Mouse (Mus musculus) liver, embryonic 13.5 days (tissue): ENCODE measurements around the gene Hist1h3f. TPM values are rescaled to one million over a fixed set of nuclear protein-coding genes. Genes with fewer than 3 reads are reported as not detected.

ENCODE experiments used
- ATAC-seq: fragments of 200-750 bp; cut with Nextera tagmentation; 2 replicates; pipeline ENCODE4 v1.8.0; 2017; ENCODE audit warnings: low read depth, mild to moderate bottlenecking, moderate number of reproducible peaks, moderate library complexity
- DNase-seq: peaks from one replicate; pipeline ENCODE4 v3.0.0; 2022
- H3K27ac ChIP-seq: fragments of 300-500 bp; sonication (generic); 2 replicates; pipeline ENCODE4 v1.5.1; 2015; ENCODE audit warnings: moderate library complexity, mild to moderate bottlenecking, inconsistent platforms
- H3K27me3 ChIP-seq: fragments of 300-500 bp; sonication (generic); 2 replicates; pipeline ENCODE4 v1.6.1; 2015; ENCODE audit warnings: mild to moderate bottlenecking, inconsistent platforms
- H3K36me3 ChIP-seq: fragments of 300-500 bp; sonication (generic); 2 replicates; pipeline ENCODE4 v1.6.1; 2015; ENCODE audit warnings: mild to moderate bottlenecking, inconsistent platforms
- H3K4me1 ChIP-seq: fragments of 300-500 bp; sonication (generic); replicated peaks from 2 replicates; pipeline ENCODE4 v1.6.1; 2015; ENCODE audit warnings: inconsistent platforms
- H3K4me2 ChIP-seq: fragments of 300-500 bp; sonication (generic); 2 replicates; pipeline ENCODE4 v1.6.1; 2015; ENCODE audit warnings: inconsistent platforms, mild to moderate bottlenecking, moderate library complexity
- H3K4me3 ChIP-seq: fragments of 300-500 bp; sonication (generic); replicated peaks from 2 replicates; pipeline ENCODE4 v1.5.1; 2015; ENCODE audit warnings: mild to moderate bottlenecking, inconsistent platforms
- H3K9ac ChIP-seq: fragments of 300-500 bp; sonication (generic); 2 replicates; pipeline ENCODE4 v1.6.1; 2015; ENCODE audit warnings: mild to moderate bottlenecking, inconsistent platforms
- H3K9me3 ChIP-seq: fragments of 300-500 bp; sonication (generic); replicated peaks from 2 replicates; pipeline ENCODE4 v1.6.1; 2016; ENCODE audit warnings: inconsistent platforms
- WGBS: fragments of 180-500 bp; shearing (Covaris S2); methylation state at CpG from one replicate; pipeline ENCODE4 v1.1.7; 2015; ENCODE audit not compliant: insufficient replicate concordance; 5-methylcytosine and 5-hydroxymethylcytosine counted together
- polyA plus RNA-seq: library from polyadenylated mRNA; unstranded; fragments of >200 nt; fragmentation: Nextera tagmentation; extraction: Ambion mirVana; gene quantifications from 2 replicates; pipeline ENCODE4 v1.2.1, GENCODE M21; 2015

Hist1h3f gene
- polyA plus RNA-seq, 1 experiment from 2014 or later: 2.1 TPM

DNA sequence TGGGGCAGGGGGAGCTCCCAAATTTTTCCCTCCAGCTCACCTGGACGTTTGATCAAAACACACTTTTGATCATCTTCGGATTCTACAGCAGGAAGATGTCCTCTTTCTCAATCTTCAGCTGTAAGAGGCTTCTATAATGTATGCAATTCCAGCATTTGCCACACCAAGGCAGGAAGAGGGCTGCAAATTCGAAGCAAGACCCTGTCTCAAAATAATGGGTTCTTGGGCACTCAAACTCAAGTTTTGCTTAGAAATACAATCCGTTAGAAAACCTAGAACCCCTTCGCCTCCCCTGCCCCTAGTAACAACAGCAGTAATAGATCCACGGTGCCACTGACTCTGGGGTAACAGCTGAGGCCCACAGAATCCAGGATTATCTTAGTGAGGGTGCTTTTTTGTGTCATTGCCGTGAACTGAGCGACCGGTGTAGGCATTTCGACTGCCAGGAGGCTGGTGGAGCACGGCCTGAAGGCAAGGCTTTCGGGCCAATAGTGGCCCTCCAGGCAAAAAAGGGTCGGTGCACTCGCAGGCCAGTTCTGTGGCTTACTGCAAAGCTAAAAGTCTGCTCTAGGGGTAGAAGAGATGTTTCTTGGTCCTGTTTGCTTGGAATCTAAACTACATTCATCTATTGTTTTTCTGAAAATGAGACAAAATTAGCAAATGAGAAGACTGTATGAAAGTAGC is 38.0 kb upstream of the Hist1h3f start:
- DNase-seq: no peak
- Histone ChIP-seq H3K9ac (peak overlapping the region; percentile 77), H3K4me2 (peak overlapping the region; percentile 81), H3K27ac (peak overlapping the region; percentile 76), H3K9me3 (no peaks in the 10 kb centered on the region), H3K27me3 (no peaks in the 10 kb centered on the region), H3K4me1 (peaks cover 66% of the 10 kb centered on the region), H3K4me3 (peak overlapping the region; percentile 59), H3K36me3 (no peaks in the 10 kb centered on the region)
- WGBS: 2% methylated on average over 14 of the region's 14 CpGs
- ATAC-seq: peak; percentile 50

DNA sequence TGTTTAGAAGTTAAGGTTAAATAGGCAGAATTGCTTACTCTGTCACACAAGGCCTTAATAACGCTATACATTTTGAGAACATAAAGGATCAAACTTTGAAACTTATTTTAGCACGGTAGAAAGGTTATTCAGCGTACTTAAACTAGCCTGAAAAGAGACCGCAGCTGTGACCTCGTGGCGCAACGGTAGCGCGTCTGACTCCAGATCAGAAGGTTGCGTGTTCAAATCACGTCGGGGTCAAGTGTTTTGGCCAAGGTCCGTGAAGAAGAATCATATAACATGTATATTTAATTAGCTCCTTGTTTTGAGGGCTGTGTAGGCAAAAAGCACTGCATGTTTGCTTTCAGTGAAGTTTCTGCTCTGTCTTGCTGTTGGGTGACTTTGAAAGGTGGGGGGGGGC is 37.5 kb upstream of the Hist1h3f start:
- peak; percentile 69 for DNase-seq
- Histone ChIP-seq H3K27ac (peak overlapping the region; percentile 68), H3K4me3 (peak overlapping the region; percentile 59), H3K4me1 (peaks cover 66% of the 10 kb centered on the region), H3K9me3 (no peaks in the 10 kb centered on the region), H3K4me2 (peak overlapping the region; percentile 81), H3K27me3 (no peaks in the 10 kb centered on the region), H3K9ac (peak overlapping the region; percentile 77), H3K36me3 (no peaks in the 10 kb centered on the region)
- WGBS: 1% methylated on average over 13 of the region's 13 CpGs
- peak; percentile 57 for ATAC-seq

DNA sequence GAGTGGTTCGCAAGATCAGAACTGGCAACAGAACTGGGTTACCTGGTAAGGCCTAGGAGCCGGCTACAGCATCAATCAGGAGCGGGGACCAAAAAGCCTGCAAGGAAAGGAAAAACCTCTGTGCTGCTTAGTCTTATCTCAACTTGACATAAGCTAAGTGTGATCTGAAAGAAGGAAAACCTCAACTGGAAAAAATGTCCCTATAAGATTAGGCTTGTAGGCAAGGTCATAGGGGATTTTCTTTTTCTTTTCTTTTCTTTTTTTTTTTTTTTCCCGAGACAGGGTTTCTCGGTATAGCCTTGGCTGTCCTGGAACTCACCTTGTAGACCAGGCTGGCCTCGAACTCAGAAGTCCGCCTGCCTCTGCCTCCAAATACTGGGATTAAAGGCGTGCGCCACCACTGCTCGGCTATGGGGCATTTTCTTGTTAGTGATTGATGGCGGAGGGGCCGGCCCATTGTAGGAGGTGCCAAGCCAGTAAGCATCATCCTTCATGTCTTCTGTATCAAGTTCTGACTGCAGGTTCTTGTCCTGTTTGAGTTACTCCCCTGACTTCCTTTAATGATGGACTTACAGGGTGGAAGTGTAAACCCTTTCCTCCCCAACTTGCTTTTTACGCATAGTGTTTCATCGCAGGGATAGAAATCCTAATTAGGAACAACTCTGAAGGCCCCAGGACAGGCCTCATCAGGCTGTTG is 36.9 kb upstream of the Hist1h3f start:
- Histone ChIP-seq H3K4me2 (peak overlapping the region; percentile 81), H3K4me3 (peak overlapping the region; percentile 59), H3K36me3 (no peaks in the 10 kb centered on the region), H3K27ac (peak overlapping the region; percentile 68), H3K9ac (peak overlapping the region; percentile 33), H3K4me1 (peaks cover 66% of the 10 kb centered on the region), H3K27me3 (no peaks in the 10 kb centered on the region), H3K9me3 (no peaks in the 10 kb centered on the region)
- 7% methylated on average over 14 of the region's 14 CpGs for WGBS
- ATAC-seq (peak; percentile 58), DNase-seq (peak; percentile 71)

DNA sequence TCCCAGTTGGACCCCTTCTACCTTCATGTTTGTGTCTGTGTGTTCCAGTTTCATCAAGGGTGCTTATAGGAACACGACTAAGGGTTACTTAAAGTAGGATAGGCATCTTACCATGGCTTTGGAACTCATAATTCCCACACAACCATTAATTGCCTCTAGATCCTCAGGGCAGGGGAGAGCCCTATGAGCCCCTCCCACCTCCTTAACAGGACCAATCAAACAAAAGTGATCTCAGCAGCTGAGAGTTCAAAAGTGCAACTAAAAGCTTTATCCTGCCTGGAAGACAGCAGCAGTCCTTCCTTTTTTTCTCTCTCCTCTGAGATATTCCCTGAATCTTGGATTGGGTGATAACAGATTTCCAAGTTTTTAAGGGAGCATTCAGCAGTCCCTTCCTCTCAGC is 33.7 kb upstream of the Hist1h3f start:
- DNase-seq: no peak
- Histone ChIP-seq H3K4me2 (no peak overlapping the region), H3K36me3 (no peaks in the 10 kb centered on the region), H3K27me3 (no peaks in the 10 kb centered on the region), H3K4me1 (peaks cover 47% of the 10 kb centered on the region), H3K9ac (no peak overlapping the region), H3K9me3 (no peaks in the 10 kb centered on the region), H3K27ac (no peak overlapping the region), H3K4me3 (no peak overlapping the region)
- WGBS: 32% methylated on average over 1 of the region's 1 CpGs
- no peak for ATAC-seq

DNA sequence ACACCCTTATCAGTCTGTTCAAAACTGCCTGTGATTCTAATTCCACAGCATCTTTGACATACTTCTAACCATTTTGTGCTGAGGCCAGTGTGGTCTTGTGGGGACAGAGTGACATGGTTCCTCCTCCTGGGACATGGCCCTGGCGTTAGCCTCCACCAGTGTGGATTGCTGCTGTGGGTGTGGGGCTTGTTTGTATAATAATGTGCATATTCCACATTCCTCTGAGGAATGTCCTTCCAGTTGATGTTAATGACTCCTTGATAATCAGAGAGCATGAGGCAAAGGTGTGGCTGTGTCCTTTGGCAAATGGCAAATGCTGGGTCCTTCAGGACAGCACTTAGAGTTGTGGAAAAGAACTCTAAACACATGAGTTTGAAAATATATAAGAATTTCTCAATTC is 30.3 kb upstream of the Hist1h3f start:
- Histone ChIP-seq H3K9ac (no peak overlapping the region), H3K27ac (no peak overlapping the region), H3K36me3 (no peaks in the 10 kb centered on the region), H3K27me3 (no peaks in the 10 kb centered on the region), H3K9me3 (no peaks in the 10 kb centered on the region), H3K4me3 (no peak overlapping the region), H3K4me2 (no peak overlapping the region), H3K4me1 (peaks cover 29% of the 10 kb centered on the region)
- DNase-seq: no peak
- ATAC-seq: no peak
- WGBS: 79% methylated on average over 1 of the region's 1 CpGs

DNA sequence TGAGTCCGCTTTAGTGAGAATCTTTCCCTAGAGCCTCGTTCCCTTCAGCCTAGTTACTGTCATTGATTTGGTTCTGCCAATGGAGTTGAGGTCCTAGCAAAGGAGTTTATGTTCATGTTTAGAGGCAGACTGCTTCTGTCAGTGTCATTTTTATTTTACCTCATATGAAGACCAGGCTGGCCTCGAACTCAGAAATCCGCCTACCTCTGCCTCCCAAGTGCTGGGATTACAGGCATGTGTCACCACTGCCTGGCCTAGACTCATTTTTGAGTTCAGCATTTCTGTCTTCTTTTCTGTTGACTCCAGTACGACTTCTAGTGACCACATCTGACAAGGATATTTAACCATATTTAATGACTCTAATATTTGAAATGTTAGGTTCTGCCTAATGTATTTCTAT is 28.6 kb upstream of the Hist1h3f start:
- Histone ChIP-seq H3K9ac (no peak overlapping the region), H3K4me2 (0 out of 2 replicates have a peak overlapping the region, but pooled peaks have one; percentile 88), H3K4me1 (peaks cover 36% of the 10 kb centered on the region), H3K27me3 (no peaks in the 10 kb centered on the region), H3K9me3 (no peaks in the 10 kb centered on the region), H3K36me3 (no peaks in the 10 kb centered on the region), H3K27ac (no peak overlapping the region), H3K4me3 (no peak overlapping the region)
- WGBS: 64% methylated on average over 5 of the region's 5 CpGs
- no peak for DNase-seq
- ATAC-seq: no peak

DNA sequence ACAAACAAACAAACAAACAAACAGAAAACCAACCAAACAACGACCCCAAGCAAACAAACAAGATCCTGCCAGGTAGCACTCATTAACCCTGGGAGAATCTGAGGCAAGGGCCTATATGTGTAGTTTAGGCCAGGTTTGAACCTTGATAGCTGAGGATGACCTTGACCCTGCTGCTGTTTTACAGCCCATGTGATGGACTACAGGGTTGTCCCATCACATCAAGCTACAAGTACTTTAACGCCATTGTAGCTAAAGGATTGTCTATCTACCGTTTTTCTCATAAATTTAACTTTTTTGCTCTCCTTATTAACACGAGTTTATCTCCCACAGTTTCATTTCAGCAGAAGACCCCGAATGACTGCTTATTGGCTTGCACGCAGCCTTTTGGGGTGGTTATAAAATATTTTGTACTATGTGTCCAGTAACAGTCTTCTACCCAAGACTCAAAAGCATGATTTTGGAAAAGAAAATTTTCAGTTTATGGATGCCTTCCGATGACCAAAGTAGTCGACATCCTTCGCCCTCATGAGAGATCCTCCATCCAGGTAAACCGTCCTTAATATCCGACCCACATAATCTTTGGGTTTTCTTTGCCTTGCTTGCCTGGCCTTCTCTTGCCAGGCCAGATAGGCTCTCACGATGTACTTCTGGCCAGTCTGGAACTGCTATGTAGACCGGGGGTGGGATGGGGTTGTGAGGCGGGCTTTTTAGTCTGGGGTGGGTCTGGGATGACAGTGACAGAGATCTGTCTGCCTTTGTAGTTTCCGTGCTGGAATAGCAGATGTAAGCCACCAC is 27.8 kb upstream of the Hist1h3f start:
- WGBS: 53% methylated on average over 15 of the region's 15 CpGs

DNA sequence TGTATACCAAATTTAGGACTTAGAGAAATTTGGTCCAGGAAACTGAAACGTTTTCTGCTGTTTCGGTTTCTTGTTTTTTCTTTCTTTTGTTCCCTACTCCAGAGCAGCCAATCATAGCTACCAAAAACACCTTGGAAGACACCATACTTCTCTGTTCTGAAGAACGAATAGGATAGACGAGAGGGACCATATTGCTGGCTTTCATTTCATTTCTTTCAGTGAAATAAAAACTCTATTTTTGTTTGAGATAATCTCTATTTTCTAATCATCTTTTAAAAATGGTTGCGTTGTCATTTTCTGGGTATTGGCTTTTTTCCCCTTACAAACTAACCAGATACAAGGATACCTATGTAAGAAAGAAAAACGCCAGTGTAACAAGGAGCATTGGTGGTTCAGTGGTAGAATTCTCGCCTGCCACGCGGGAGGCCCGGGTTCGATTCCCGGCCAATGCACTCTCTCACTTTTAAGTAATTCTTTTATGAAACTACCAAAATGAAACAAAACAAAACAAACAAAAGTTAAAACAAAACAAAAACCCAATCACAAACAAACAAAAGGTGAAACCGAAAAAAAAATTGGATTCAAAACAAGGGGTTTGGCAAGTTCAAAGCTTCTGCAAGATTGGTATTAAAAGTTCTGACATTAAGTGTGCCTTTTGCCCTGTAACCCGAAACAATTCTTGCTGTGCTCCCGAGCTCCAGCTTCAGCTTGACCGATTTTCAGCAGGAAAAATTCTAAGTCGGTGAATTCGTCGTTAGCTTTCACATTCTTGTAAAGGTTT is 26.8 kb upstream of the Hist1h3f start:
- Histone ChIP-seq H3K27me3 (no peaks in the 10 kb centered on the region), H3K27ac (peak overlapping the region; percentile 76), H3K9me3 (no peaks in the 10 kb centered on the region), H3K4me1 (peaks cover 39% of the 10 kb centered on the region), H3K4me2 (peak overlapping the region; percentile 88), H3K36me3 (no peaks in the 10 kb centered on the region), H3K4me3 (peak overlapping the region; percentile 65), H3K9ac (peak overlapping the region; percentile 65; the same call in 1 of the 2 replicates)
- 0% methylated on average over 19 of the region's 19 CpGs for WGBS
- DNase-seq (no peak), ATAC-seq (peak; percentile 52; the same call in 1 of the 2 replicates)

More for the DNA sequence above, 27.8 kb upstream of the Hist1h3f start:
- no peaks in the 10 kb centered on the region for H3K9me3 ChIP-seq
- peak overlapping the region; percentile 88 for H3K4me2 ChIP-seq
- no peaks in the 10 kb centered on the region for H3K36me3 ChIP-seq
- H3K9ac ChIP-seq: peak overlapping the region; percentile 63
- peak overlapping the region; percentile 65 for H3K4me3 ChIP-seq
- peaks cover 38% of the 10 kb centered on the region for H3K4me1 ChIP-seq
- ATAC-seq (no peak), DNase-seq (no peak)
- no peak overlapping the region for H3K27ac ChIP-seq
- no peaks in the 10 kb centered on the region for H3K27me3 ChIP-seq

DNA sequence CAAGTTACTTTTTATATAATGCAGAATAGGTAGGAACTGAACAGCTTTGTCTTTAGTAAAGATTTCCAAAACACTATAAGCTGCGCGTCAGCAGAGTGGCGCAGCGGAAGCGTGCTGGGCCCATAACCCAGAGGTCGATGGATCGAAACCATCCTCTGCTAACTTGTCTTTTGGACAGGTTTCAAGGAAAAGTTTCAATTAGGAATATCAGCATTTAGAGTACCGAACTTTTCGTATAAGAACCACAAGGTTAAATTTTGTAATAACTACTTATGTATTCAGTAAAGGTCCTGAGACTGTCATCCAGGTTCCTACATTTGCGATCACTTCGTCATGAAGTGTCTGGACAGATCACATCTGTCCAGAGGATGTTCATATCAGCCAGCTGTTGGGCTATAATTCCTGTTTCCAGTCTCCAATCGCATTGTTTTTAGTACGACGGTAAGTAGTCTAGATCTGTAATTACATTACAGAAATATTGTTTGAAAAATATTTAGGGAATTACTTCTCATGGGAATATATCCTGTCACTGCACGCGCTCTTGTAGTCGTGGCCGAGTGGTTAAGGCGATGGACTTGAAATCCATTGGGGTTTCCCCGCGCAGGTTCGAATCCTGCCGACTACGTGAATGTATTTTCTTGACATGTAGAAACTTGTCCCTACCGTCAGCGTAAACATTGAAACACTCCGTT is 26.1 kb upstream of the Hist1h3f start:
- H3K4me2 ChIP-seq: peak overlapping the region; percentile 88
- no peaks in the 10 kb centered on the region for H3K36me3 ChIP-seq
- ATAC-seq (peak; percentile 78), DNase-seq (peak; percentile 90)
- under 1% methylated on average over 27 of the region's 27 CpGs for WGBS
- H3K27ac ChIP-seq: peak overlapping the region; percentile 82
- no peaks in the 10 kb centered on the region for H3K27me3 ChIP-seq
- H3K4me3 ChIP-seq: peak overlapping the region; percentile 65
- H3K9ac ChIP-seq: peak overlapping the region; percentile 66
- no peaks in the 10 kb centered on the region for H3K9me3 ChIP-seq
- peaks cover 44% of the 10 kb centered on the region for H3K4me1 ChIP-seq

DNA sequence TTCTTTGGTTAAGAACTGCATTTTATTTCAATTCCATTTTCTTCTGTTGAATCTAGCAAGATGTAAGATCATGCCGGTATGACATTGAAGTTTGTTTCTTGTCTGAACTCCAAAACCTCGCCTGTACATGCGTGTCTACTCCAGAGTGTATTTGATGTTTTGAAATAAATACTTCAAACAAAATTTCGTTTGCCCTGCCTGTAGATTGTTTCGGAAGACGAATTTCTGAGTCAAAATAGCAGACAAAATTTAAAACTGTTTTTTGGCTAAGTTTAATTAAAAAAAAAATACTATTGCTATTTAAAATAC is 25.6 kb upstream of the Hist1h3f start:
- no peaks in the 10 kb centered on the region for H3K27me3 ChIP-seq
- H3K9ac ChIP-seq: peak overlapping the region; percentile 61
- H3K4me3 ChIP-seq: peak overlapping the region; percentile 65
- peak overlapping the region; percentile 71 for H3K27ac ChIP-seq
- H3K9me3 ChIP-seq: no peaks in the 10 kb centered on the region
- 0% methylated on average over 6 of the region's 6 CpGs for WGBS
- H3K4me2 ChIP-seq: peak overlapping the region; percentile 88
- peaks cover 44% of the 10 kb centered on the region for H3K4me1 ChIP-seq
- H3K36me3 ChIP-seq: no peaks in the 10 kb centered on the region
- DNase-seq: no peak
- no peak; the same call in 1 of the 2 replicates for ATAC-seq
